Mouse (Mus musculus) E14TG2a.4 (cell line): ENCODE data around the gene Tm7sf2.
A peak's percentile ranks its signal among the peaks of the same experiment; 100 is the strongest.
"Not testable (repeated sequence)": the region's sequence is repeated elsewhere in the genome, so short reads cannot be mapped to it uniquely, and the experiment has no call there.

Experiments used
- CTCF ChIP-seq: conservative IDR thresholded peaks from 2 replicates; pipeline ENCODE4 v1.5.1; 2014; ENCODE audit warnings: low read length
- NANOG ChIP-seq: IDR thresholded peaks from 2 replicates; pipeline ENCODE4 v1.6.1; 2014; ENCODE audit warnings: borderline replicate concordance, low read length, mixed read lengths
- POU5F1 ChIP-seq: IDR thresholded peaks from 2 replicates; pipeline ENCODE4 v1.6.1; 2014; ENCODE audit warnings: low read length, borderline replicate concordance

DNA sequence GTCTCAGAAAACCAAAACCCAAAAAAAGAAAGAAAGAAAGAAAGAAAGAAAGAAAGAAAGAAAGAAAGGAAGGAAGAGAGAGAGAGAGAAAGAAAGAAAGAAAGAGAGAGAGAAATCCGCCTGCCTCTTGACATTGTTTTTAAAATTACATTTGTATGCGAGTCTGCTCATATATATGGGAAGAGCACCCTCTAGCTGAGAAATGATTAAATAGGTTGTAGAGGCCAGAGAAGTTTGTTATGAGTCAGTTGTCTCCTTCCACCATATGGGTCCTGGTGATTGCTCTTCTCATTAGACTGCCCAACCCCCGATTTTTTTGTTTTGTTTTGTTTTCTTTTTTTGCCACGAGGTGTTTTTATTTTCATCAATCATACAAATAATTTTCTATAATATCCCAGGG lies 24.1 kb downstream of the Tm7sf2 start:
- TF ChIP-seq CTCF: peak; percentile 13; the same call in 1 of the 2 replicates
- TF ChIP-seq NANOG, POU5F1: not testable (repeated sequence)
